Mouse (Mus musculus) cerebellum, postnatal 10 days (tissue): ENCODE data around the gene Gm3278.
"Not testable (repeated sequence)": the region's sequence is repeated elsewhere in the genome, so short reads cannot be mapped to it uniquely, and the experiment has no call there.

Experiments used
- DNase-seq, 2 experiments: peaks; one replicate each; pipeline ENCODE4 v3.0.0; 2021; ENCODE audit warnings: mixed read lengths in 2 of 2

Gm3278 gene

GRCm38 (mm10) chr14:4892116-4892515 is at the start of gene Gm3278:
Gm3278 (plus strand) TSS chr14:4892416.
- DNase-seq: not testable (repeated sequence)

- DNase-seq: peak; percentile 12 to 13
Observed at GRCm38 (mm10) chr14:4855299-4855980, 36.8 kb upstream of the Gm3278 start, which contains the start of gene Gm3264. Gm3264 (plus strand) TSS chr14:4855576.
